ENCODE assay signal across 7 mouse cellular contexts in the genomic region with DNA sequence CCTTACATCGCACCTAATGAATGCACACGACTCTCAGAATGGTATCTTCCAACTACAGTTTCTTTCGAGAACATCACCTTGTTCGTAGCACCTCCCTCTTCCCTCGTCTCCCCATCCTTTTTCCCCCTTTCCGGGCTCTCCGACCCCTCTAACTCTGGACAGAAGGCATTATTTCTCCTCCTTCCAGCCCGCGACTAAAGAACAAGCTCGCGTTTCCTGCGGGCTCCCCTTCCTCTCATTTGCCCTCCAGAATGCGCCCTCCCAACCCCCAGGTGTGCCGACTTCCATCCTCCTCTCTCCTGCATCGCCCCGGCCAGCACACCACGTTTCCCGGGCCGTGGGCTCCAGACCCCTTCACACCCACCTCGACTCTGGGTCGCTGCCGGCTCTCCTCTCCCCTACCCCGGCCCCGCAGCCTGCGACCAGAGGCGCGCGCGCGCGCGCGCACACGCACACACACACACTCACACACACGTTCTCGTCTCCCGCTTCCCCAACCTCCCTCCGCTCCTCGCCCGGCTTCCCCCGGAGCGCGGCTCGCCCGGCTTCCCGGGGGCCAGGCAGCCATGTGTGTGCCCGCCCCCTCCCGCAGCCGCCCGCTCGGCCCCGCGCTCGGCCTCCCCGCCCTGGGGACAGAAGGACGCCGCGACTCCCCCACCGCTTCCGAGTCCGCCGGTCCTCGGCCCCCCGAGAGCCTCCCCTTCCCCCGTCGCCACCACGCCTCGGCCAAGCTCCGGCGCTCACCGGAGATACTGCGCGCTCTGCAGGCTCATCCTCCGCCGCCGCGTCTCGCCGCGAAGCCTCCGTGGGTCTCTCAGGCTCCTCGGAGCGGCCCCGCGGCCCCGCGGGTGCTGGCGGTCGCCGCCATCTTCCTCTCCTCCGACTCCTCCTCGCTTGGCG. TPM values are rescaled to one million over a fixed set of nuclear protein-coding genes. Genes with fewer than 3 reads are reported as not detected.
DNase-seq lines count a peak whose midpoint lies in the region; ATAC-seq lines count a peak whose summit lies in the region.

A gene (minus strand): TSS at position 882 of the 900 bp plus-strand sequence.

- H3K9ac ChIP-seq in embryonic facial prominence, embryonic 14.5 days (ENCODE audit: low read depth, low read length) = peak within 1 kb of the TSS; percentile 87
- H3K9ac ChIP-seq in kidney, embryonic 15.5 days = peak within 1 kb of the TSS; percentile 97
- peak within 1 kb of the TSS; percentile 96 for H3K9ac ChIP-seq in liver, embryonic 13.5 days

- H3K4me2 ChIP-seq in embryonic facial prominence, embryonic 14.5 days (ENCODE audit: low read depth, low read length) = peak within 1 kb of the TSS; percentile 93
- peak within 1 kb of the TSS; percentile 99 for H3K4me2 ChIP-seq in kidney, embryonic 15.5 days
- peak within 1 kb of the TSS; percentile 99 for H3K4me2 ChIP-seq in liver, embryonic 13.5 days

- WGBS in embryonic facial prominence, embryonic 14.5 days = under 1% methylated on average over 51 of the region's 93 CpGs
- WGBS in kidney, embryonic 15.5 days = under 1% methylated on average over 82 of the region's 93 CpGs
- under 1% methylated on average over 79 of the region's 93 CpGs for WGBS in liver, embryonic 13.5 days (ENCODE audit: insufficient replicate concordance)

- peak within 1 kb of the TSS; percentile 99 for H3K27ac ChIP-seq in embryonic facial prominence, embryonic 14.5 days (replicated peaks; ENCODE audit: low read depth, low read length)
- H3K27ac ChIP-seq in kidney, embryonic 15.5 days = peak within 1 kb of the TSS; percentile 100
- H3K27ac ChIP-seq in liver, embryonic 13.5 days = peak within 1 kb of the TSS; percentile 97

- no peaks in the 10 kb centered on the region for H3K36me3 ChIP-seq in embryonic facial prominence, embryonic 14.5 days (ENCODE audit: control insufficient read depth, insufficient read depth, low read length)
- H3K36me3 ChIP-seq in kidney, embryonic 15.5 days = no peaks in the 10 kb centered on the region
- peaks cover 6% of the 10 kb centered on the region for H3K36me3 ChIP-seq in liver, embryonic 13.5 days

- peak; percentile 46 for DNase-seq in MEL-GATA-1-ER (ENCODE audit: extremely low read depth, low read depth)
- DNase-seq in adrenal gland, postnatal 4 days (ENCODE audit: low spot score in 2 of 2) = peak; percentile 26 to 66
- DNase-seq in embryonic facial prominence, embryonic 14.5 days (ENCODE audit: low spot score) = peak; percentile 70
- DNase-seq in heart, adult 18-20 months = peak in 1 of 2 experiments; percentile 73
- peak; percentile 13 for DNase-seq in liver, embryonic 13.5 days
- DNase-seq in retina, postnatal 1 day = peak; percentile 83

- H3K4me3 ChIP-seq in embryonic facial prominence, embryonic 14.5 days (ENCODE audit: low read depth, low read length) = peak within 1 kb of the TSS; percentile 72
- peak within 1 kb of the TSS; percentile 98 for H3K4me3 ChIP-seq in kidney, embryonic 15.5 days (replicated peaks)
- peak within 1 kb of the TSS; percentile 95 for H3K4me3 ChIP-seq in liver, embryonic 13.5 days (replicated peaks)

- no peaks in the 10 kb centered on the region for H3K27me3 ChIP-seq in embryonic facial prominence, embryonic 14.5 days (replicated peaks; ENCODE audit: control insufficient read depth, insufficient read depth, low read length)
- no peaks in the 10 kb centered on the region for H3K27me3 ChIP-seq in kidney, embryonic 15.5 days
- H3K27me3 ChIP-seq in liver, embryonic 13.5 days = no peaks in the 10 kb centered on the region

- peak; percentile 24 for ATAC-seq in embryonic facial prominence, embryonic 14.5 days (ENCODE audit: low read depth)
- peak; percentile 60 for ATAC-seq in kidney, embryonic 15.5 days (replicated peaks; ENCODE audit: low FRiP score)
- peak; percentile 45 for ATAC-seq in liver, embryonic 13.5 days (ENCODE audit: low read depth)

- H3K4me1 ChIP-seq in embryonic facial prominence, embryonic 14.5 days (ENCODE audit: control insufficient read depth, insufficient read depth, low read length) = peaks cover 13% of the 10 kb centered on the region
- peaks cover 24% of the 10 kb centered on the region for H3K4me1 ChIP-seq in kidney, embryonic 15.5 days
- H3K4me1 ChIP-seq in liver, embryonic 13.5 days (replicated peaks) = peaks cover 35% of the 10 kb centered on the region

- no peaks in the 10 kb centered on the region for H3K9me3 ChIP-seq in embryonic facial prominence, embryonic 14.5 days (ENCODE audit: control insufficient read depth, low read length)
- H3K9me3 ChIP-seq in kidney, embryonic 15.5 days (replicated peaks) = no peaks in the 10 kb centered on the region
- H3K9me3 ChIP-seq in liver, embryonic 13.5 days (replicated peaks) = no peaks in the 10 kb centered on the region

RNA-seq across cellular contexts. Expression of the gene that starts here (rescaled TPM):
- total RNA-seq in adrenal gland, postnatal 4 days (2021) = 10 to 100 TPM; 65.4 to 73.4 TPM
- 29.5 and 31.6 TPM in 2 replicates for polyA plus RNA-seq in embryonic facial prominence, embryonic 14.5 days (2014; fragmentation: Nextera tagmentation; extraction: Ambion mirVana)
- 10 to 100 TPM; 42.2 to 43.1 TPM for total RNA-seq in heart, adult 18-20 months (2021)
- polyA plus RNA-seq in kidney, embryonic 15.5 days (2015; fragmentation: Nextera tagmentation; extraction: Ambion mirVana) = 31.5 and 32.8 TPM in 2 replicates
- 9.5 and 12.2 TPM in 2 replicates for polyA plus RNA-seq in liver, embryonic 13.5 days (2015; fragmentation: Nextera tagmentation; extraction: Ambion mirVana)
